Mouse (Mus musculus): ENCODE measurements around the gene Hmg20b.

GRCm38 (mm10) chr10:81378553-81379182, 28.4 kb upstream of the Hmg20b start:
- TF ChIP-seq POLR2A (IDR thresholded peaks at IDR 0.05; ENCODE audit: borderline replicate concordance, extremely low read depth, insufficient read depth, insufficient read length, poor library complexity, severe bottlenecking) (peak; percentile 12; the same call in 1 of the 2 replicates), CTCF (IDR thresholded peaks at IDR 0.05; ENCODE audit: borderline replicate concordance, extremely low read depth, insufficient read depth, insufficient read length) (no peak)

All from brain, embryonic 14.5 days (tissue).